Mouse (Mus musculus): ENCODE data around the gene Gm28827.
"Not testable (repeated sequence)": the region's sequence is repeated elsewhere in the genome, so short reads cannot be mapped to it uniquely, and the experiment has no call there.

The Gm28827 gene

DNA sequence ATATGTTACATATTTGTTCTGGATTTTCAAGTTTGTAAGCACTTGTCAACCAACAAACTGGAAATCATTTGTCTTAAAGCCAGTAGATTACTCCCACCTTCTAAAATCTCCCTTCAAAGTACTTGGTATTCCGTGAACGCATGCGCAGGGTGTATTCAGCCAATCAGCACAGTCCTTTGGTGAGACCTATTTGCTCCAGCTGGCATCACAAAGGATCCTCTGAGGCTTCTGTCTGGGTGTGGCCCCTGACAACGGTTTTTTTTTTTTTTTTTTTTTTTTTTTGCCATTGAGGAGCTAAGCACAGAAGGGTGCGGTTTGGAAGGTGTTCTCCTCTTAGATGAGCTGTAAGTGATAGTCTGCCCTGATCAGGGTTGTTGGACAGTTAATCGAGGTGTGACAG lies at the start of gene Gm28827:
Gene Gm28827 (plus strand): TSS at position 301 of the 400 bp plus-strand sequence.
- not testable (repeated sequence) for DNase-seq

All from kidney, adult 8-10 months (tissue).